Mouse (Mus musculus) CH12.LX (cell line): ENCODE measurements around the gene Tank. TPM values are rescaled to one million over a fixed set of nuclear protein-coding genes. Genes with fewer than 3 reads are reported as not detected.

Experiments used
- DNase-seq: peaks from one replicate; pipeline ENCODE4 v3.0.0-alpha.2; 2013; ENCODE audit errors: extremely low read depth
- H3K27ac ChIP-seq: 2 replicates; pipeline ENCODE4 v1.5.1; 2012; ENCODE audit warnings: low read depth, mild to moderate bottlenecking, control low read depth, moderate library complexity; ENCODE audit not compliant: insufficient read depth
- H3K27me3 ChIP-seq: replicated peaks from 2 replicates; pipeline ENCODE3; 2012; ENCODE audit warnings: inconsistent platforms
- H3K36me3 ChIP-seq, 2 experiments: replicated peaks in 1 of 2; 2 replicates each; pipeline versions ENCODE3 to v1.6.1; 2012; ENCODE audit warnings: inconsistent platforms in 1 of 2, low read length in 1 of 2, mild to moderate bottlenecking in 1 of 2, mixed read lengths in 1 of 2, moderate library complexity in 1 of 2; ENCODE audit not compliant: control insufficient read depth in 1 of 2, insufficient read depth in 1 of 2
- H3K4me1 ChIP-seq, 2 experiments: 2 replicates each; pipeline ENCODE4 v1.6.1; 2012; ENCODE audit warnings: inconsistent platforms in 1 of 2, moderate library complexity in 1 of 2; ENCODE audit not compliant: insufficient read depth in 2 of 2, control insufficient read depth in 1 of 2
- H3K4me2 ChIP-seq: 2 replicates; pipeline ENCODE4 v1.6.1; 2012; ENCODE audit warnings: low read depth, mild to moderate bottlenecking, control low read depth; ENCODE audit not compliant: poor library complexity, insufficient read depth, severe bottlenecking
- H3K4me3 ChIP-seq, 3 experiments: fragments of 150-350 bp in 1 of 3; sonication (generic) in 1 of 3; replicated peaks in 1 of 3; 2 replicates each; pipeline versions ENCODE3 to v1.5.1; 2011 to 2012; ENCODE audit warnings: low read depth in 2 of 3, low read length in 2 of 3, mild to moderate bottlenecking in 2 of 3, moderate library complexity in 2 of 3, control low read depth in 1 of 3, improper control_type of control experiment in 1 of 3, inconsistent platforms in 1 of 3, mixed read lengths in 1 of 3; ENCODE audit not compliant: poor library complexity in 1 of 3
- H3K79me2 ChIP-seq: replicated peaks from 2 replicates; pipeline ENCODE4 v1.6.1; 2012; ENCODE audit warnings: mild to moderate bottlenecking, moderate library complexity; ENCODE audit not compliant: control insufficient read depth, poor library complexity, insufficient read depth, severe bottlenecking; ENCODE audit errors: extremely low read depth
- H3K9ac ChIP-seq: 2 replicates; pipeline ENCODE4 v1.6.1; 2012; ENCODE audit warnings: low read depth, mild to moderate bottlenecking, control low read depth, moderate library complexity; ENCODE audit not compliant: insufficient read depth
- H3K9me3 ChIP-seq: replicated peaks from 2 replicates; pipeline ENCODE3; 2012; ENCODE audit warnings: low read length, inconsistent platforms, mixed read lengths
- CHD2 ChIP-seq: IDR thresholded peaks from 2 replicates; pipeline ENCODE4 v1.6.1; 2011; ENCODE audit warnings: low read length, improper control_type of control experiment
- ELF1 ChIP-seq: IDR thresholded peaks from 2 replicates; pipeline ENCODE4 v1.6.1; 2014; ENCODE audit warnings: low read depth, mild to moderate bottlenecking, inconsistent platforms, low read length, improper control_type of control experiment
- EP300 ChIP-seq: IDR thresholded peaks from 2 replicates; pipeline ENCODE4 v1.6.1; 2011; ENCODE audit warnings: low read length, improper control_type of control experiment
- HCFC1 ChIP-seq: IDR thresholded peaks from 2 replicates; pipeline ENCODE4 v1.6.1; 2012; ENCODE audit warnings: low read depth, mild to moderate bottlenecking, inconsistent platforms, low read length, improper control_type of control experiment
- IRF4 ChIP-seq: IDR thresholded peaks from 2 replicates; pipeline ENCODE4 v1.6.1; 2014; ENCODE audit warnings: low read depth, mild to moderate bottlenecking, inconsistent platforms, low read length, improper control_type of control experiment
- JUN ChIP-seq: IDR thresholded peaks from 2 replicates; pipeline ENCODE4 v1.6.1; 2011; ENCODE audit warnings: low read depth, mild to moderate bottlenecking, low read length, improper control_type of control experiment, moderate library complexity; ENCODE audit not compliant: insufficient read depth
- JUND ChIP-seq: conservative IDR thresholded peaks from 2 replicates; pipeline ENCODE4 v1.6.1; 2011; ENCODE audit warnings: low read depth, low read length, improper control_type of control experiment
- MAFK ChIP-seq: IDR thresholded peaks from 2 replicates; pipeline ENCODE4 v1.6.1; 2011; ENCODE audit warnings: low read length, improper control_type of control experiment; ENCODE audit not compliant: insufficient replicate concordance
- MEF2A ChIP-seq: IDR thresholded peaks from 2 replicates; pipeline ENCODE4 v1.6.1; 2014; ENCODE audit warnings: low read depth, mild to moderate bottlenecking, inconsistent platforms, low read length, improper control_type of control experiment, borderline replicate concordance
- MXI1 ChIP-seq: IDR thresholded peaks from 2 replicates; pipeline ENCODE4 v1.6.1; 2011; ENCODE audit warnings: mild to moderate bottlenecking, low read depth, low read length, improper control_type of control experiment
- NELFE ChIP-seq: IDR thresholded peaks from 2 replicates; pipeline ENCODE4 v1.6.1; 2011; ENCODE audit warnings: low read depth, low read length, improper control_type of control experiment
- POLR2AphosphoS2 ChIP-seq: IDR thresholded peaks from 2 replicates; pipeline ENCODE4 v1.6.1; 2011; ENCODE audit warnings: low read depth, low read length, improper control_type of control experiment
- SIN3A ChIP-seq: IDR thresholded peaks from 2 replicates; pipeline ENCODE4 v1.6.1; 2012; ENCODE audit warnings: low read length, improper control_type of control experiment, inconsistent platforms
- SMC3 ChIP-seq: IDR thresholded peaks from 2 replicates; pipeline ENCODE4 v1.6.1; 2011; ENCODE audit warnings: low read depth, low read length, improper control_type of control experiment
- TBP ChIP-seq: conservative IDR thresholded peaks from 2 replicates; pipeline ENCODE4 v1.6.1; 2011; ENCODE audit warnings: low read depth, low read length, improper control_type of control experiment
- TCF12 ChIP-seq: IDR thresholded peaks from 2 replicates; pipeline ENCODE4 v1.6.1; 2014; ENCODE audit warnings: low read depth, mild to moderate bottlenecking, inconsistent platforms, low read length, improper control_type of control experiment
- USF2 ChIP-seq: conservative IDR thresholded peaks from 2 replicates; pipeline ENCODE4 v1.6.1; 2011; ENCODE audit warnings: low read depth, low read length, improper control_type of control experiment
- ZC3H11A ChIP-seq: IDR thresholded peaks from 2 replicates; pipeline ENCODE4 v1.6.1; 2012; ENCODE audit warnings: low read depth, mild to moderate bottlenecking, inconsistent platforms, low read length, improper control_type of control experiment
- ZKSCAN1 ChIP-seq: IDR thresholded peaks from 2 replicates; pipeline ENCODE4 v1.6.1; 2012; ENCODE audit warnings: low read depth, inconsistent platforms, low read length, improper control_type of control experiment, borderline replicate concordance
- ZMIZ1 ChIP-seq: IDR thresholded peaks from 2 replicates; pipeline ENCODE4 v1.6.1; 2012; ENCODE audit warnings: low read depth, mild to moderate bottlenecking, inconsistent platforms, low read length, improper control_type of control experiment
- dilution Hi-C: fragments of 300-500 bp; cut with MboI; formaldehyde crosslinking; loops from 2 replicates; pipeline ENCODE4 v1.14.3; 2020; ENCODE audit warnings: low sequenced_read_pairs; ENCODE audit not compliant: extremely low pct_unique_long_range_greater_than_20kb, extremely low pct_ligation_motif_present
- in situ Hi-C: fragments of 300-500 bp; cut with MboI; formaldehyde crosslinking; loops from 3 replicates; pipeline ENCODE4 v1.14.3; 2019; ENCODE audit warnings: low sequenced_read_pairs, low pct_ligation_motif_present, low pct_unique_long_range_greater_than_20kb, mixed read lengths
- polyA plus RNA-seq: library from polyadenylated mRNA; unstranded; fragments of >175 nt; gene quantifications from 2 replicates; pipeline ENCODE4 v1.2.1, GENCODE M21; 2012; ENCODE audit warnings: low read depth; ENCODE audit not compliant: insufficient read length
- total RNA-seq, 2 experiments: library from RNA; depleted of rRNA; stranded (reverse); fragments of 300-350 nt in 1 of 2; fragments of >200 nt in 1 of 2; gene quantifications; 2 replicates each; pipeline ENCODE4 v1.2.3; 2012 to 2014

Tank gene
- total and polyA plus RNA-seq, 3 experiments: 45.7 to 152 (median 68.7) TPM

DNA sequence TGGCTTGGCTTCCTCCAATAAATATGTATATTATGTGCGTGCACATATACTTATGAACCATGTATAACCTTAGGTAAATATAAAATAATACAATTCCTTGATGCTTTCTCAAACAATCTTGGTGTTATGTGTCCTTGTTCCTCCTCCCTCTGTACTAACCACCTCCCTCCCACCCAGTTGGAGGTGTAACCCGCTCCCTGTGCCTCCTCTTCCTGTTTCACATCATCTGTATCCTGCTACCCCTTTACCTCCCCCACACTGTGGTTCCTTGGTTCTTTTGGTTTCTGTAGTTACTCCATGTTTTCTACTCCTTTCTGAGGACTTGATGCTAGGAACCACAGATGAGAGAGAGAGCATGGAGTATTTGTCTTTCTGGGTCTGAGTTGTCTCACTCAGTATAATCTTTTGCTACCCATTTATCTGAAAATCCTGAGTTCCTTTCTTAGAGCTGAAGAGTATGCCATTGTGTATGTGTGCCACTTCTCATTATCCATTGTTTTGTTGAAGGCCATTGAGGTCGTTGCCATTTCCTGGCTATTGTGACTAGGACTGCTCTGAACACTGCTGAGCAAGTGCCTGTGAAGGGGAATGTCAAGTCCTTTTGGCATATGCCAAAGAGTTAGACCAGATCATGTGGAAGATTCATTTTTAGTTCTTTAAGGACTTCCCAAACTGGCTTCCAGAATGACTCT is 52.6 kb downstream of the Tank start:
- no peak overlapping the region for H3K4me3 ChIP-seq
- in situ Hi-C loops: no loop called here
- peaks cover 39 to 76% of the 10 kb centered on the region in 2 experiments for H3K36me3 ChIP-seq
- no peak overlapping the region for H3K4me2 ChIP-seq
- no peaks in the 10 kb centered on the region for H3K27me3 ChIP-seq
- no peak for DNase-seq
- H3K9ac ChIP-seq: no peak overlapping the region
- H3K4me1 ChIP-seq: peaks cover 0 to 32% of the 10 kb centered on the region in 2 experiments; a peak in 1 of 4 replicates
- no peak overlapping the region for H3K27ac ChIP-seq
- dilution Hi-C loops: no loop called here
- no peaks in the 10 kb centered on the region for H3K9me3 ChIP-seq
- no peak for TF ChIP-seq TCF12
- TF ChIP-seq MXI1: no peak
- no peak for TF ChIP-seq ZMIZ1
- no peak for TF ChIP-seq IRF4
- no peak for TF ChIP-seq ELF1
- no peak for TF ChIP-seq TBP
- no peak for TF ChIP-seq ZKSCAN1
- no peak for TF ChIP-seq MEF2A
- no peak for TF ChIP-seq NELFE
- TF ChIP-seq SIN3A: no peak
- no peak for TF ChIP-seq CHD2
- TF ChIP-seq MAFK: no peak
- TF ChIP-seq POLR2AphosphoS2: no peak
- H3K79me2 ChIP-seq: peaks cover 13% of the 10 kb centered on the region

DNA sequence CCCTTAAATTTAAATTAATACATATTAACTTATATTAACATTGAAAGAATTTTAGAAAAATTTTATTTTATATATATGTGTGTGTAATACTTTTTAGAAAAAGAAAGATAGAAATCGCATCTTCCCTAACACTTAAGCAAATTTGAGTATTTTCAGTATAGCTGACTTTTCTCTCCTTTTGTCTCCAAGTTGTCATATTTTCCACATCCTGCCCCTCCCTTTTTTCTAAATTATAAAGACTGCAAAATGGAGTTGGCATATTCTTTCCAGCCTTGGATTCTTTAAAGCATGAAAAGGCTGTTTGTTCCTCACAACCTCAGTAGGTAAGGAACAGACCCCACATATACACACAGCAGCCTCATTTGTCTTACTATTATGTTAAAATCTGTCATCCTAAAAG is 56.7 kb downstream of the Tank start:
- peaks cover 29 to 75% of the 10 kb centered on the region in 2 experiments for H3K36me3 ChIP-seq
- no peak overlapping the region for H3K4me2 ChIP-seq
- dilution Hi-C loops (no loop called here), in situ Hi-C loops (no loop called here)
- H3K79me2 ChIP-seq: peaks cover 9% of the 10 kb centered on the region
- no peaks in the 10 kb centered on the region for H3K9me3 ChIP-seq
- TF ChIP-seq JUN: peak; percentile 64; the same call in 1 of the 2 replicates
- no peak for TF ChIP-seq SMC3
- TF ChIP-seq ZC3H11A: no peak
- 0 out of 2 replicates have a peak, but pooled peaks have one; percentile 20 for TF ChIP-seq EP300
- no peak for TF ChIP-seq HCFC1
- no peak for TF ChIP-seq USF2
- TF ChIP-seq ZMIZ1: no peak
- peak; percentile 70 for TF ChIP-seq JUND
- no peak for TF ChIP-seq CHD2
- H3K27me3 ChIP-seq: no peaks in the 10 kb centered on the region
- no peak overlapping the region for H3K4me3 ChIP-seq
- H3K27ac ChIP-seq: no peak overlapping the region
- H3K9ac ChIP-seq: no peak overlapping the region
- H3K4me1 ChIP-seq: peaks cover 0 to 29% of the 10 kb centered on the region in 2 experiments; a peak in 1 of 4 replicates
- peak; percentile 21 for DNase-seq
